Mouse (Mus musculus): ENCODE data around the gene Bcl2. TPM values are rescaled to one million over a fixed set of nuclear protein-coding genes. Genes with fewer than 3 reads are reported as not detected.

Gene Bcl2
- polyA plus RNA-seq (2016; fragmentation: Nextera tagmentation; extraction: Ambion mirVana): 8.2 and 8.3 TPM in 2 replicates

GRCm38 (mm10) chr1:106713621-106714529 lies at the start of gene Bcl2:
TSS of gene Bcl2 (minus strand) at chr1:106714274.
- WGBS: under 1% methylated on average over 87 of the region's 95 CpGs
- no peaks in the 10 kb centered on the region for H3K9me3 ChIP-seq
- H3K27me3 ChIP-seq (ENCODE audit: insufficient read depth, poor library complexity, severe bottlenecking): peaks cover 19% of the 10 kb centered on the region
- H3K36me3 ChIP-seq: no peaks in the 10 kb centered on the region
- peaks cover 35% of the 10 kb centered on the region for H3K4me1 ChIP-seq (replicated peaks)
- peak within 1 kb of the TSS; percentile 94 for H3K27ac ChIP-seq
- peak within 1 kb of the TSS; percentile 71 for H3K4me3 ChIP-seq
- DNase-seq (ENCODE audit: low spot score): peak; percentile 78

- Histone ChIP-seq H3K4me1 (replicated peaks) (peaks cover 19% of the 10 kb centered on the region), H3K27ac (no peak overlapping the region), H3K9me3 (no peaks in the 10 kb centered on the region), H3K27me3 (ENCODE audit: insufficient read depth, poor library complexity, severe bottlenecking) (no peaks in the 10 kb centered on the region), H3K36me3 (peaks cover 19% of the 10 kb centered on the region), H3K4me3 (no peak overlapping the region)
- DNase-seq (ENCODE audit: low spot score): no peak
- 86% methylated on average over 3 of the region's 3 CpGs for WGBS
Observed at GRCm38 (mm10) chr1:106760750-106761149, 46.7 kb upstream of the Bcl2 start.

GRCm38 (mm10) chr1:106759572-106760435 lies 45.7 kb upstream of the Bcl2 start, which contains the start of gene Kdsr:
TSS of gene Kdsr (minus strand) at chr1:106759727.
- WGBS: 4% methylated on average over 51 of the region's 51 CpGs
- Histone ChIP-seq H3K4me3 (peak within 1 kb of the TSS; percentile 84), H3K27ac (peak within 1 kb of the TSS; percentile 89), H3K4me1 (replicated peaks) (peaks cover 19% of the 10 kb centered on the region), H3K9me3 (no peaks in the 10 kb centered on the region), H3K36me3 (peaks cover 14% of the 10 kb centered on the region; the same call in 1 of the 2 replicates), H3K27me3 (ENCODE audit: insufficient read depth, poor library complexity, severe bottlenecking) (no peaks in the 10 kb centered on the region)
- peak; percentile 96 for DNase-seq (ENCODE audit: low spot score)

GRCm38 (mm10) chr1:106758734-106759571 lies 44.9 kb upstream of the Bcl2 start:
- no peak for DNase-seq (ENCODE audit: low spot score)
- 4% methylated on average over 34 of the region's 34 CpGs for WGBS
- peak overlapping the region; percentile 84 for H3K4me3 ChIP-seq
- no peaks in the 10 kb centered on the region for H3K27me3 ChIP-seq (ENCODE audit: insufficient read depth, poor library complexity, severe bottlenecking)
- H3K36me3 ChIP-seq: 0 out of 2 replicates have a peak, but pooled peaks cover 11% of the 10 kb centered on the region
- peak overlapping the region; percentile 89 for H3K27ac ChIP-seq
- H3K9me3 ChIP-seq: no peaks in the 10 kb centered on the region
- peaks cover 19% of the 10 kb centered on the region for H3K4me1 ChIP-seq (replicated peaks)

- Histone ChIP-seq H3K36me3 (0 out of 2 replicates have a peak, but pooled peaks cover 6% of the 10 kb centered on the region), H3K27me3 (ENCODE audit: insufficient read depth, poor library complexity, severe bottlenecking) (no peaks in the 10 kb centered on the region), H3K9me3 (no peaks in the 10 kb centered on the region), H3K4me1 (replicated peaks) (peaks cover 19% of the 10 kb centered on the region), H3K27ac (no peak overlapping the region), H3K4me3 (no peak overlapping the region)
- DNase-seq (ENCODE audit: low spot score): no peak
- 91% methylated on average over 4 of the region's 4 CpGs for WGBS
Observed at GRCm38 (mm10) chr1:106756633-106757032, 42.6 kb upstream of the Bcl2 start.

GRCm38 (mm10) chr1:106752013-106752412 lies 37.9 kb upstream of the Bcl2 start:
- Histone ChIP-seq H3K9me3 (no peaks in the 10 kb centered on the region), H3K4me3 (no peak overlapping the region), H3K36me3 (peaks cover 18% of the 10 kb centered on the region), H3K4me1 (replicated peaks) (no peaks in the 10 kb centered on the region), H3K27ac (no peak overlapping the region), H3K27me3 (ENCODE audit: insufficient read depth, poor library complexity, severe bottlenecking) (no peaks in the 10 kb centered on the region)
- 97% methylated on average over 5 of the region's 5 CpGs for WGBS
- DNase-seq (ENCODE audit: low spot score): no peak

- no peak for DNase-seq (ENCODE audit: low spot score)
- no peak overlapping the region for H3K4me3 ChIP-seq
- 91% methylated on average over 1 of the region's 1 CpGs for WGBS
- peaks cover 31% of the 10 kb centered on the region for H3K36me3 ChIP-seq
- H3K9me3 ChIP-seq: no peaks in the 10 kb centered on the region
- no peaks in the 10 kb centered on the region for H3K4me1 ChIP-seq (replicated peaks)
- no peaks in the 10 kb centered on the region for H3K27me3 ChIP-seq (ENCODE audit: insufficient read depth, poor library complexity, severe bottlenecking)
- no peak overlapping the region for H3K27ac ChIP-seq
Observed at GRCm38 (mm10) chr1:106750656-106751055, 36.6 kb upstream of the Bcl2 start.

- Histone ChIP-seq H3K4me1 (replicated peaks) (no peaks in the 10 kb centered on the region), H3K36me3 (peaks cover 25% of the 10 kb centered on the region), H3K27ac (no peak overlapping the region), H3K27me3 (ENCODE audit: insufficient read depth, poor library complexity, severe bottlenecking) (no peaks in the 10 kb centered on the region), H3K4me3 (no peak overlapping the region), H3K9me3 (no peaks in the 10 kb centered on the region)
- no peak for DNase-seq (ENCODE audit: low spot score)
- 90% methylated on average over 6 of the region's 6 CpGs for WGBS
Observed at GRCm38 (mm10) chr1:106748555-106749315, 34.7 kb upstream of the Bcl2 start.

- H3K4me1 ChIP-seq (replicated peaks): no peaks in the 10 kb centered on the region
- H3K27me3 ChIP-seq (ENCODE audit: insufficient read depth, poor library complexity, severe bottlenecking): no peaks in the 10 kb centered on the region
- H3K9me3 ChIP-seq: no peaks in the 10 kb centered on the region
- DNase-seq (ENCODE audit: low spot score): no peak
- H3K36me3 ChIP-seq: peaks cover 38% of the 10 kb centered on the region
- H3K4me3 ChIP-seq: no peak overlapping the region
- H3K27ac ChIP-seq: no peak overlapping the region
- WGBS: 93% methylated on average over 6 of the region's 6 CpGs
Observed at GRCm38 (mm10) chr1:106742980-106743379, 28.9 kb upstream of the Bcl2 start.

GRCm38 (mm10) chr1:106740735-106741134 lies 26.7 kb upstream of the Bcl2 start:
- H3K36me3 ChIP-seq: peaks cover 24% of the 10 kb centered on the region; the same call in 1 of the 2 replicates
- no peaks in the 10 kb centered on the region for H3K4me1 ChIP-seq (replicated peaks)
- WGBS: 90% methylated on average over 4 of the region's 4 CpGs
- H3K27ac ChIP-seq: no peak overlapping the region
- no peaks in the 10 kb centered on the region for H3K9me3 ChIP-seq
- no peak for DNase-seq (ENCODE audit: low spot score)
- no peak overlapping the region for H3K4me3 ChIP-seq
- H3K27me3 ChIP-seq (ENCODE audit: insufficient read depth, poor library complexity, severe bottlenecking): no peaks in the 10 kb centered on the region

- H3K4me3 ChIP-seq: no peak overlapping the region
- no peaks in the 10 kb centered on the region for H3K9me3 ChIP-seq
- no peaks in the 10 kb centered on the region for H3K4me1 ChIP-seq (replicated peaks)
- no peaks in the 10 kb centered on the region for H3K27me3 ChIP-seq (ENCODE audit: insufficient read depth, poor library complexity, severe bottlenecking)
- no peak overlapping the region for H3K27ac ChIP-seq
- DNase-seq (ENCODE audit: low spot score): no peak
- WGBS: 94% methylated on average over 5 of the region's 5 CpGs
- peaks cover 24% of the 10 kb centered on the region; the same call in 1 of the 2 replicates for H3K36me3 ChIP-seq
Observed at GRCm38 (mm10) chr1:106739810-106740209, 25.7 kb upstream of the Bcl2 start.

Measured in hindbrain, embryonic 10.5 days (tissue).